Mouse (Mus musculus) ES-Bruce4 (cell line): ENCODE data around the gene Tenm4.

Source experiments
- CTCF ChIP-seq: IDR thresholded peaks from one replicate; pipeline ENCODE4 v1.8.1; 2011; ENCODE audit warnings: low read depth, low read length
- POLR2A ChIP-seq: IDR thresholded peaks from one replicate; pipeline ENCODE4 v1.8.1; 2011; ENCODE audit warnings: low read length; ENCODE audit not compliant: insufficient read depth

DNA sequence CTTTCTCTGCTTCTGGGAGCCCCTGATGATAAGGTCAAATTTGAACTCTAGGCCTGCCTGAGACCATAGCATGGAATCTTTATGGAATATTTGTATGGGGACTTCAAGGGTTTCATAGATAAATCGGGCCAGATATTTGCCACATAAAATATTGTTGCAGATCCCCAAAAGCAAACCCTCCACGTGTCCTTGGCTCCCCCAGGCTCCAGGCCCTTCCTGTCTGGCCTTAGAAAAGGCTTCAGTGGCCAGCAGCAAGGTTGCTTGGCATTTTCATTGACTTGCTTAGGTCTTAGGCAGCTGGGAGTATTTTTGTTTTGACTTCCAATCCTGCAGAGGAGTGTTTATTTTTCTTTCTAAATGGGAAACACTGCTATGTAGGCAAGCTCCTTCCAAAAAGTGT is 477.6 kb downstream of the Tenm4 start:
- TF ChIP-seq CTCF: no peak
- TF ChIP-seq POLR2A: no peak
